Mouse (Mus musculus): ENCODE data around the gene Npas4.
"Not testable (repeated sequence)": the region's sequence is repeated elsewhere in the genome, so short reads cannot be mapped to it uniquely, and the experiment has no call there.

The Npas4 gene

GRCm38 (mm10) chr19:4992904-4993303, 2.8 kb upstream of the Npas4 start:
- peak; percentile 68 to 82 for DNase-seq (ENCODE audit: low spot score in 2 of 2)

DNA sequence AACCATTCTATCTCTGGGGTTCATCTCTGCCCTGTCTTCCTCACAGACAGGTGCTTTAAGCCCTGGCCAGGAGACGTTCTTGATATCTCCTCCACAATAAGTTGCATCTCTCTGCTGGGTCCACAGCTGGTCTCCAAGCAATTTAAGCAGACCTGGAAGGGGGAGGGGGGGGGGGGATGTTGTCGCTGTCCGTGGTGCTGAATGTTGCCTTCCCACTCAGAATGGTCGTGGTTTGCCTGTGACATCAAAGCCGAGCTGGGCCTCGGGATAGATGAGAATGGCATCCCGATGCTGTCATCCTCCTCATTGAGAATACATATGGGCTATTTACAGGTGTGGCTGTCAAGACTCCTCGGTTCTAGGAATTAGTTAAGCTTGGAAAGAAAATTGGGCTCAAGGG, 2.3 kb upstream of the Npas4 start:
- DNase-seq (ENCODE audit: low spot score in 2 of 2): no peak

GRCm38 (mm10) chr19:4990716-4991115, 600 bp upstream of the Npas4 start:
- DNase-seq (ENCODE audit: low spot score in 2 of 2): peak in 1 of 2 experiments; percentile 48

DNA sequence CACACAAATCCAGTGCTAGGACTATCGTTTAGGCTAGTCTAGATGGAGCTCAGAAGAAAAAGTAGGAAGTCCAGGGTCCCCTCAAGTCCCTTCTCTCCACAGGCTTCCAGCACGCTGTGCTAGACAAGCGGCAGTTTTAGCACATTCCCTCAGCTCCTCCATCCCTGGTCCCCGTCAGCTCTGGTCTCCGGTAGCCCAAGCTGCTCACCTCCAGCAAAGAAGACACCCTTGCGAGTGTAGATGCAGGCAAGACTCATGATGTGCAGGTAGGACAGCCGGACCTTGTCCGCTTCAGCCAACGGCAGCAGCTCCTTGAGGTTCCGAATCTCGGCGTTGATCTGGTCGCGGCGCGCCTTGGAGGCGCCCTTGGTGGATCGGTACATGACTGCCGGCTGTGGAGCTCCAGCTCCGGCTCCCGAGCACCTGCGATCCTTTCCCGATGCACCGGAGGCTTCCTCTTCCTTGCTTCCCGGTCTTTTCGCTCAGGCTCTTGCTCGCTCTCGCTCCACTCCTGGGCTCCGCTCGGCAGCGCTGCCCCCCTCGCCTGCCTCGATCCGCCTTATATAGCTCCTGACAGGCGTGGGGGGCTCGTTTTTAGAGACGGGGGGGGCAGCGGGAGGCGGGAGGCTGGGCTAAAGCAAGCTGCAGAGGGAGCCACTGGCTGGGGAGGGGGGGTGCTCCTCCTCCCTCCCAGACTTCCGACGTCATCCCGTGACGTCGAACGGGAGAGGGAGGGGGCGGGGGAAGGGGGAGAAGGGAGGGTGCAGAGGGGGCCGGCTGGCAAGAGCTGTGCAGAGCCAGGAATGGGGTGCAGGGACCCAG, 471 bp downstream of the Npas4 start:
- peak; percentile 67 to 79 for DNase-seq (ENCODE audit: low spot score in 2 of 2)

- DNase-seq (ENCODE audit: low spot score in 2 of 2): peak in 1 of 2 experiments; percentile 62
Measured at GRCm38 (mm10) chr19:4989013-4989412, 1.1 kb downstream of the Npas4 start.

- DNase-seq (ENCODE audit: low spot score in 2 of 2): no peak
Measured at GRCm38 (mm10) chr19:4981767-4982166, 8.3 kb downstream of the Npas4 start.

DNA sequence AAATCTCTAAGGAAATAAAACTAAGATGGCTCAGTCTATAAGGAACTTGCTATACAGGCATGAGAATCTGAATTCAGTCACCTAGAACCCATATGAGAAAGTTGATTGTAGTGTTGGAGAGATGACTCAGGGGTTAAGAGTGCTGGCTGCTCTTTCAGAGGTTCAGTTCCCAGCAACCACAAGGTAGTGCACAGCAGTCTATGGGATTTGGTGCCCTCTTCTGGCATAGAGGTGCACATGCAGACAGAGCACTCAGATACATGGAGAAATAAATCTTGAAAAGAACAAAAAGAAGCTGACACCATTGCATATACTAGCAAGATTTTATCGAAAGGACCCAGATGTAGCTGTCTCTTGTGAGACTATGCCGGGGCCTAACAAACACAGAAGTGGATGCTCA, 21.9 kb downstream of the Npas4 start:
- no peak for DNase-seq (ENCODE audit: low spot score in 2 of 2)

DNA sequence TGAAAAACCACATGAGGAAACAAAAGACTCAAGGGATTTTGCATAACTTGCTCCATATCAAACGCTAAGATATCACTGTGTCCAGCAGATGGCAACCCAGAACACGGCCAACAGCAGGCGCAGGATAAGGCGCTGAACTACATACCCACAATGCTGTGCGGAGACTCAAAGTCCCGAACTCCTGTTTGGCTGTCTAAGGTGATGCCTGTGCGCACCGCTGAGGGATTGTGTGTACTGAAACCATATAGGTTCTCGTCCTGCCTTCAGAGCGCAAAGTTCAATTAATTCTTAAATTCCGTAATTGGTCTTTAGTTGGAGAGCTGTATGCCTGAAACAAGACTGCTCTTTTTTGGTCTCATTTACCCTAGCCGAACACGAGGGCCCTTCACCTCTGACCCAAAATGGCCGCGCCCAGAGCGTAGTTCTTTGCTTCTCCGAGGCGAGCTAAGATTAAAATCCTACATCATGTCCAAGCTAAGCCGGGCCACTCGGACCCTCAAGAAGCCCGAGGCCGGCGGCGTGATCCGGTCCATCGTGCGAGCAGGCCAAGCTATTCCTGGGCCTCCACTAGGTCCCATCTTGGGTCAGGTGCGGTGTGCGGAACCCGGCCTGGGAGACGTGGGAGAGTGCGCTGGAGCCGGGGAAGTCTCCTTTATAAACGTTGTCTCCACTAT, 28.1 kb downstream of the Npas4 start, which contains the start of gene Mrpl11:
Gene Mrpl11, plus strand, starts transcription at position 220 of the 674 bp plus-strand sequence.
- DNase-seq (ENCODE audit: low spot score in 2 of 2): peak; percentile 84

DNA sequence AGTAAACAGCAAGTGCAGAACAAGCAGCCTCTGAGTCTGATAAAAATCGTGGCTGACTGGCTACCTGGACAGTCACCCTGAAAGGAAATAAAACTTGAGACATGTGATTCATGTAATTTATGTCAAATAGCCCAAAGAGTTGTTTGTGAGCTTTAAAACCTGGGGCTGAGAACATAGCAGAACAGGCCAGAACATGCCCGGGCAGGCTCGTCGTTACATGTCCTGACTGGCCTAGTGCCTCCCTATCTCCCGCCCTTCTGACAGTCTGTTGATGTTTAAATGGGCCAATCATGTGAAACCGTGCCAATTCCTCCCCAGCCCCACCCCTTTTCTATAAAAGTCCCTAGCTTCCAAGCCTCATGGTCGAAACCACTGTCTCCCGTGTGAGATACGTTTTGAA, 41.5 kb downstream of the Npas4 start:
- not testable (repeated sequence) for DNase-seq (ENCODE audit: low spot score in 2 of 2)

DNA sequence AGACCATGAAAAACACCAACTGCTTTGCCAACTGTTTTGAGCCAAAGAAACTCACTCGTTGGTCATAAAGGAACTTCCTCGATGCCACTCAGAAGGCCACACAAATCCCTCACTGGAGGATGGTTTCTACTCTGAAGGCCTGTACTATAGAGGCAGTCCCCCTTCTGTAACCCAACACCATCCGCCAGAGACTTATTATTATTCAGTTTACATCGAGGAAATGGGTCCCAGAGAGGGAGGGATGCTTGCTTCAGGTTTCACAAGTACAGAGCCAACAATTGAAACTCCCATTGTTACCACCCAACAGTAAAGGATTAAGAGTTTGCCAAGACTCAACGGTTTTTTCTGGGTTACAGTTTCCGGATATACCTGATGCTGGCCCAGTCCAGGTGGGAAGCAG, 44.6 kb downstream of the Npas4 start:
- DNase-seq (ENCODE audit: low spot score in 2 of 2): no peak

- DNase-seq (ENCODE audit: low spot score in 2 of 2): no peak
Measured at GRCm38 (mm10) chr19:4943253-4943588, 46.9 kb downstream of the Npas4 start.

DNA sequence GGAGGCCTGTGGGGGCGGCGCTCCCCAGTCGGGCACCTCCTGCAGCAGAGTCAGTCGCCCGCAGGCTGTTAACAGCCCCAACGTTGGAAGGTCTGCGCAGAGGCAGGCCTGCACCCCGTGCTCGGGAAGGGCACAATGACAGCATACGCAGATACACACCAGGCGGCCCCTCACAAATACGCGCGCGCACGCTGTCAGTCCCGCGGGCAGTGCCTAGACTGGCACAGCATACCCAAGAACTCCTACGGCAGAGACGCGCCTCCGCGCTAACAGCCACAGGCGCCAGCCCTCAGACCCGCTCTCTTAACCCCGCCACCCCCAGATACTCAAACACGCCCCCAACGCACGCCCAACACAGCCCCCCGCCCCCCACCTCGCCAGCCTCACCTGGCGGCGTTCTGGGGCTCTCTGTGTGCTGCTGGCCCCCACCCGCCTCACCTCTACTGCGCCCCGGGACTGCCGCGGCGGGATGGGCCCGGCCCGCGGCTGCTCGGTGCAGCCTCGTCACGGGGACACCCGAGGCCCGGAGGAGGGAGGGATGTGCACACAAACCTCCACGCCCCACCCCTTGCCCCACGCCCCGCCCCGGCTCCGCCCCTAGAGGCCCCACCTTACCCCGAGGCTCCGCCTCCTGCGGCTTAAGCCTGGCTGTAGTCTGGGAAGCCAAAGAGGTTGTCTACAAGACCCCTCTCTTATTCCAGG, 47.4 kb downstream of the Npas4 start, which contains the start of gene Peli3:
Gene Peli3, minus strand, starts transcription at position 577 of the 702 bp plus-strand sequence.
- peak; percentile 47 to 67 for DNase-seq (ENCODE audit: low spot score in 2 of 2)

- DNase-seq (ENCODE audit: low spot score in 2 of 2): no peak
Measured at GRCm38 (mm10) chr19:4937444-4938310, 52.4 kb downstream of the Npas4 start.

- DNase-seq (ENCODE audit: low spot score in 2 of 2): no peak
Measured at GRCm38 (mm10) chr19:4936896-4937295, 53.2 kb downstream of the Npas4 start.

Measured in frontal cortex, postnatal 14 days (tissue).